Mouse (Mus musculus) limb, embryonic 15.5 days (tissue): ENCODE measurements at regions not wholly inside any gene's neighbourhood (a gene's known extent, or its start where the extent isn't known, plus 50 kb on each side); places are given as distances from the start of the nearest gene placed in this dataset.

Source experiments
- ATAC-seq: fragments of 200-750 bp; cut with Nextera tagmentation; 2 replicates; pipeline ENCODE4 v1.8.0; 2017; ENCODE audit warnings: low read depth, moderate TSS enrichment; ENCODE audit not compliant: insufficient number of reproducible peaks, low FRiP score, low TSS enrichment
- H3K27ac ChIP-seq: fragments of 300-500 bp; sonication (generic); 2 replicates; pipeline ENCODE4 v1.5.1; 2015; ENCODE audit warnings: moderate library complexity, mild to moderate bottlenecking, inconsistent platforms
- H3K27me3 ChIP-seq: fragments of 300-500 bp; sonication (generic); 2 replicates; pipeline ENCODE4 v1.6.1; 2015; ENCODE audit warnings: inconsistent platforms
- H3K36me3 ChIP-seq: fragments of 300-500 bp; sonication (generic); 2 replicates; pipeline ENCODE4 v1.6.1; 2015; ENCODE audit warnings: inconsistent platforms
- H3K4me1 ChIP-seq: fragments of 300-500 bp; sonication (generic); 2 replicates; pipeline ENCODE4 v1.6.1; 2015; ENCODE audit warnings: inconsistent platforms
- H3K4me2 ChIP-seq: fragments of 300-500 bp; sonication (generic); 2 replicates; pipeline ENCODE4 v1.6.1; 2015; ENCODE audit warnings: mild to moderate bottlenecking, inconsistent platforms
- H3K4me3 ChIP-seq: fragments of 300-500 bp; sonication (generic); 2 replicates; pipeline ENCODE4 v1.5.1; 2015; ENCODE audit warnings: mild to moderate bottlenecking, inconsistent platforms
- H3K9ac ChIP-seq: fragments of 300-500 bp; sonication (generic); 2 replicates; pipeline ENCODE4 v1.6.1; 2015; ENCODE audit warnings: inconsistent platforms
- H3K9me3 ChIP-seq: fragments of 300-500 bp; sonication (generic); 2 replicates; pipeline ENCODE4 v1.6.1; 2016; ENCODE audit warnings: inconsistent platforms
- WGBS: fragments of 180-500 bp; shearing (Covaris S2); methylation state at CpG from one replicate; pipeline ENCODE4 v1.1.7; 2015; 5-methylcytosine and 5-hydroxymethylcytosine counted together

GRCm38 (mm10) chr16:9274583-9275100 is 444.7 kb downstream of the 1810013L24Rik start:
- H3K4me3 ChIP-seq = no peak overlapping the region
- H3K9ac ChIP-seq = no peak overlapping the region
- no peaks in the 10 kb centered on the region for H3K36me3 ChIP-seq
- no peak overlapping the region for H3K27ac ChIP-seq
- H3K4me1 ChIP-seq = no peaks in the 10 kb centered on the region
- H3K27me3 ChIP-seq = no peaks in the 10 kb centered on the region
- no peak for ATAC-seq
- no peak overlapping the region for H3K4me2 ChIP-seq
- H3K9me3 ChIP-seq = no peaks in the 10 kb centered on the region
- WGBS = 37% methylated on average over 7 of the region's 7 CpGs

GRCm38 (mm10) chr16:9275426-9275825 is 445.5 kb downstream of the 1810013L24Rik start:
- Histone ChIP-seq H3K4me1 (no peaks in the 10 kb centered on the region), H3K9ac (no peak overlapping the region), H3K4me2 (no peak overlapping the region), H3K27ac (no peak overlapping the region), H3K9me3 (no peaks in the 10 kb centered on the region), H3K36me3 (no peaks in the 10 kb centered on the region), H3K4me3 (no peak overlapping the region), H3K27me3 (no peaks in the 10 kb centered on the region)
- WGBS = 75% methylated on average over 4 of the region's 4 CpGs
- ATAC-seq = no peak

- Histone ChIP-seq H3K9ac (no peak overlapping the region), H3K4me1 (no peaks in the 10 kb centered on the region), H3K27me3 (no peaks in the 10 kb centered on the region), H3K4me2 (no peak overlapping the region), H3K36me3 (no peaks in the 10 kb centered on the region), H3K9me3 (no peaks in the 10 kb centered on the region), H3K27ac (no peak overlapping the region), H3K4me3 (no peak overlapping the region)
- no peak for ATAC-seq
- 63% methylated on average over 1 of the region's 1 CpGs for WGBS
Measured at GRCm38 (mm10) chr16:9277064-9277463, 447.2 kb downstream of the 1810013L24Rik start.

GRCm38 (mm10) chr16:9279726-9280125 is 449.8 kb downstream of the 1810013L24Rik start:
- no peak for ATAC-seq
- Histone ChIP-seq H3K27ac (no peak overlapping the region), H3K27me3 (no peaks in the 10 kb centered on the region), H3K4me2 (no peak overlapping the region), H3K4me3 (no peak overlapping the region), H3K4me1 (no peaks in the 10 kb centered on the region), H3K9me3 (no peaks in the 10 kb centered on the region), H3K9ac (no peak overlapping the region), H3K36me3 (no peaks in the 10 kb centered on the region)
- 73% methylated on average over 6 of the region's 6 CpGs for WGBS

DNA sequence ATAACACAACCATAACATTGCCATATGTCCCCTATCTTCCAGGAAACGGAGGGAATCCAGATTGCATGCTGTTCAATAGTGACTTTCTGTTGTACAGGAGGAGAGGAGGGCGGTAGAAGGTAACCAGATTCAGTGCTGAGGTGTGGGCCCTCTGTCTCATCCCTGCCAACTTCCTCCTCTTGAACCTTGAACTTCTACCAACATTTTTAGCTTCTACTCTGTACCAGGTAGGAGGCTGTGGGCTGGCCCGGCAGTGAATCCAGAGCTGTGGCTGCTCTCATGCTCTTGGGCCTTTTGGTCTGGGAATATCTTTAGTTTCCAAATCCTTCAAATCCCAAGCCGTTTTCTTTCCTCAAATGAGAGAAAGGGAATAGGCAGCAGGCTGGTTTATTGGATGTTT is 450.5 kb downstream of the 1810013L24Rik start:
- Histone ChIP-seq H3K4me3 (no peak overlapping the region), H3K4me1 (no peaks in the 10 kb centered on the region), H3K9me3 (no peaks in the 10 kb centered on the region), H3K4me2 (no peak overlapping the region), H3K27ac (no peak overlapping the region), H3K9ac (no peak overlapping the region), H3K36me3 (no peaks in the 10 kb centered on the region), H3K27me3 (no peaks in the 10 kb centered on the region)
- WGBS = 72% methylated on average over 4 of the region's 4 CpGs
- no peak for ATAC-seq

DNA sequence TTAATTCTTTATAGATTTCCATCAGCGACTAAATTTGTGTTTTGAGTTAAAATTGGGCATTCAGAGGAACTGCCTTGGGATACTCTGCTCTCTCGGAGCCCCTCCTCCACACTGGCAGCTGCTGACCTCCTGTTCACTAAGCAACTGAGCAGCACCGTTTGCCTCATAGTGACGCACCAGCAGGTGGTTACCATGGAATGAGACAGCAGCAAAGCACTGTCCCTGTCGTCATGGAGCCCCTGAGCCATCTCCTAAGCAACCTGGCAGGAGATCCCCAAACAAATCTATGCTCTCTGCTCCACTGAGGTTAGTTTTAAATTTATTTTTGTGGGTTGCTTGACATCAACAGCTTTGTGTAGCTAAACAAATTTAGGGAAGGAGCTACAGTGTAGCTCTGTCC is 451.0 kb downstream of the 1810013L24Rik start:
- H3K9me3 ChIP-seq = no peaks in the 10 kb centered on the region
- H3K27ac ChIP-seq = no peak overlapping the region
- 12% methylated on average over 5 of the region's 5 CpGs for WGBS
- ATAC-seq = no peak
- no peak overlapping the region for H3K9ac ChIP-seq
- H3K4me3 ChIP-seq = no peak overlapping the region
- H3K4me2 ChIP-seq = no peak overlapping the region
- no peaks in the 10 kb centered on the region for H3K36me3 ChIP-seq
- no peaks in the 10 kb centered on the region for H3K27me3 ChIP-seq
- no peaks in the 10 kb centered on the region for H3K4me1 ChIP-seq

GRCm38 (mm10) chr16:9284423-9284822 is 454.5 kb downstream of the 1810013L24Rik start:
- H3K4me3 ChIP-seq = no peak overlapping the region
- no peak overlapping the region for H3K4me2 ChIP-seq
- no peak overlapping the region for H3K27ac ChIP-seq
- no peaks in the 10 kb centered on the region for H3K27me3 ChIP-seq
- WGBS = 50% methylated on average over 3 of the region's 3 CpGs
- H3K4me1 ChIP-seq = no peaks in the 10 kb centered on the region
- no peak for ATAC-seq
- no peak overlapping the region for H3K9ac ChIP-seq
- H3K9me3 ChIP-seq = no peaks in the 10 kb centered on the region
- no peaks in the 10 kb centered on the region for H3K36me3 ChIP-seq

GRCm38 (mm10) chr16:9285921-9286320 is 456.0 kb downstream of the 1810013L24Rik start:
- H3K27ac ChIP-seq = no peak overlapping the region
- no peak for ATAC-seq
- H3K9me3 ChIP-seq = no peaks in the 10 kb centered on the region
- no peak overlapping the region for H3K4me2 ChIP-seq
- WGBS = 97% methylated on average over 1 of the region's 1 CpGs
- no peaks in the 10 kb centered on the region for H3K4me1 ChIP-seq
- no peak overlapping the region for H3K9ac ChIP-seq
- no peaks in the 10 kb centered on the region for H3K36me3 ChIP-seq
- no peaks in the 10 kb centered on the region for H3K27me3 ChIP-seq
- H3K4me3 ChIP-seq = no peak overlapping the region

GRCm38 (mm10) chr16:9287557-9287956 is 457.7 kb downstream of the 1810013L24Rik start:
- no peak for ATAC-seq
- no peak overlapping the region for H3K4me3 ChIP-seq
- H3K36me3 ChIP-seq = no peaks in the 10 kb centered on the region
- 70% methylated on average over 6 of the region's 6 CpGs for WGBS
- no peaks in the 10 kb centered on the region for H3K4me1 ChIP-seq
- no peak overlapping the region for H3K27ac ChIP-seq
- no peaks in the 10 kb centered on the region for H3K9me3 ChIP-seq
- H3K27me3 ChIP-seq = no peaks in the 10 kb centered on the region
- no peak overlapping the region for H3K9ac ChIP-seq
- H3K4me2 ChIP-seq = no peak overlapping the region

DNA sequence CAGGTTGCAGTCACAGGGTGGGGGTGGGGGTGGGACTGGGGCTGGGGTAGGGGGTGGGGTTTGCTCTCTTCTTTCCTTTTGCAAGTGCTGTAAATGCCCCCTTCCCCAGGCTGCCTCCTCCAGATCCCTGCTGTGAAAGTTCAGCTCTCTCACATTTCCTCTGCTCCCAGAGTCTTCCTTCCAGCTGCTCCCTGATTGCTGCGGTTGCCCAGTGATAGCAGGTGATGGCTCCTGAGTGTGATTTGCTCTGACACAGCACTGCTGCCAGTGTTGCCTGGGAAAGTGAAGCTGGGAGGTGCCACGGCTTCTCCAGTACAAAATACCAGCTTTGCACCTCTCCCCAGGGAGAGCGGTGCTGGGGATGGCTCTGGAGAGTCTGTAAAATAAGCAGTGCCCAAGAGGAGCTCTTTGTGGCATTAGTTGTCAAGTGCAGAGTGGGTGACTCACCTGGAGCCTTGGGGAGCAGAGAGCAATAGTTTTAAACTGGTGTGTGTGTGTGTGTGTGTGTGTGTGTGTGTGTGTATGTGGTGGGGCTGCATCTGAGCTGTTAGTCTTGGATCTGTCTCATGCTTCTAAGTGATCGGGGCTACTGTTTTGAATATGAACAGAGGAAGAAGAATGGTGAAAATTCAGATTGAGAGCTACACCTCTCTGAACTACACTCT is 461.6 kb downstream of the 1810013L24Rik start:
- no peak overlapping the region for H3K9ac ChIP-seq
- no peak overlapping the region for H3K4me2 ChIP-seq
- WGBS = 56% methylated on average over 4 of the region's 4 CpGs
- no peaks in the 10 kb centered on the region for H3K27me3 ChIP-seq
- H3K4me3 ChIP-seq = no peak overlapping the region
- H3K36me3 ChIP-seq = no peaks in the 10 kb centered on the region
- no peak for ATAC-seq
- no peaks in the 10 kb centered on the region for H3K9me3 ChIP-seq
- H3K4me1 ChIP-seq = no peaks in the 10 kb centered on the region
- no peak overlapping the region for H3K27ac ChIP-seq

DNA sequence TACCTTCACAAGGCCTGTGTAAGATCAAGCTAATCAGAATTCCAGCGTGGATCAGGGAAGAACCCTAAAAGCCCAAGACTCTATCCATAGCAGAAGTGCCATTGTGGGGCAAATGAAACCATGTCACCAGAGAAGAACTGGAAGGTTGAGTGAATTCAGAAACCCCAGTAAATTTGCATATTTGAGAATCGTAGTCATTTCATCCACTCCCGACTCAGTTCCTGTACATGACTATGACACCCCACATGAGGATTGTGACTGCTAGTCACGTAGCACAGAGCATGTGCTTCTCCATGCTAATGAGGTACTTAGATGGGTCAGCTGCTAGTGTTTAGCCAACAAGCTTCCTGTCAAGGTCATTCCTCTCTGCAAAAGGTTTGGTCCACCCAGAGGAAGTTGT is 473.2 kb downstream of the 1810013L24Rik start:
- H3K4me3 ChIP-seq = no peak overlapping the region
- no peaks in the 10 kb centered on the region for H3K36me3 ChIP-seq
- H3K9ac ChIP-seq = no peak overlapping the region
- WGBS = 82% methylated on average over 4 of the region's 4 CpGs
- ATAC-seq = no peak
- H3K4me2 ChIP-seq = no peak overlapping the region
- no peaks in the 10 kb centered on the region for H3K27me3 ChIP-seq
- no peaks in the 10 kb centered on the region for H3K9me3 ChIP-seq
- H3K4me1 ChIP-seq = no peaks in the 10 kb centered on the region
- H3K27ac ChIP-seq = no peak overlapping the region

GRCm38 (mm10) chr16:9304079-9304478 is 474.2 kb downstream of the 1810013L24Rik start:
- Histone ChIP-seq H3K4me1 (no peaks in the 10 kb centered on the region), H3K9ac (no peak overlapping the region), H3K27ac (no peak overlapping the region), H3K27me3 (no peaks in the 10 kb centered on the region), H3K9me3 (no peaks in the 10 kb centered on the region), H3K4me3 (no peak overlapping the region), H3K36me3 (no peaks in the 10 kb centered on the region), H3K4me2 (no peak overlapping the region)
- no peak for ATAC-seq
- WGBS = 94% methylated on average over 1 of the region's 1 CpGs

DNA sequence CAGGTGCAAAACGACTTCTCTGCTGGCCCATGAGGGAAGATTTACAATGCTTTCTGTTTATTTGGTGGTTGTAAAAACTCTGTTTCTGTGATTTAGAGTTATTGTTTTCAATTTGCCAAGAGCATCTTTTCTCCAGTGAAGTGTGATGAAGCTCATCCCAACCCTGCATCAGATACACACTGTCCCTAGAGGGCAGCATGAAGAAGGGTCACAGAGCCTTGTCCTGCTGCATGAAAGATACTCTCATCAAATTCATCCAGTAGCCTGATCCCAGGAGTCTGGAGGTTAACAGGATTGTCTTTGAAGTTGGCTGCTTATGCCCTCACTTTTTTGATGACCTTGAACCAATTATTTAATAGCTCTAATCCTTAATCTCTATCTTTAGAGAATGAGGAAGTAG is 480.8 kb downstream of the 1810013L24Rik start:
- Histone ChIP-seq H3K4me2 (no peak overlapping the region), H3K9ac (no peak overlapping the region), H3K4me1 (no peaks in the 10 kb centered on the region), H3K27ac (no peak overlapping the region), H3K9me3 (no peaks in the 10 kb centered on the region), H3K36me3 (no peaks in the 10 kb centered on the region), H3K4me3 (no peak overlapping the region), H3K27me3 (no peaks in the 10 kb centered on the region)
- 23% methylated on average over 1 of the region's 1 CpGs for WGBS
- no peak for ATAC-seq
